Mouse (Mus musculus) heart, postnatal 0 days (tissue): ENCODE data around the gene AI661453. TPM values are rescaled to one million over a fixed set of nuclear protein-coding genes. Genes with fewer than 3 reads are reported as not detected.
A peak's percentile ranks its signal among the peaks of the same experiment; 100 is the strongest.
"Not testable (repeated sequence)": the region's sequence is repeated elsewhere in the genome, so short reads cannot be mapped to it uniquely, and the experiment has no call there.

Experiments used
- ATAC-seq: fragments of 200-750 bp; cut with Nextera tagmentation; 2 replicates; pipeline ENCODE4 v1.8.0; 2017; ENCODE audit warnings: low read depth, moderate number of reproducible peaks, moderate library complexity; ENCODE audit not compliant: insufficient read depth
- DNase-seq: peaks from one replicate; pipeline ENCODE4 v3.0.0-alpha.2; 2016; ENCODE audit warnings: low spot score
- H3K27ac ChIP-seq: fragments of 300-500 bp; sonication (generic); 2 replicates; pipeline ENCODE4 v1.5.1; 2014; ENCODE audit warnings: low read depth, mild to moderate bottlenecking
- H3K27me3 ChIP-seq: fragments of 300-500 bp; sonication (generic); 2 replicates; pipeline ENCODE4 v1.6.1; 2014; ENCODE audit warnings: low read length, mixed read lengths; ENCODE audit not compliant: control insufficient read depth, insufficient read depth
- H3K36me3 ChIP-seq: fragments of 300-500 bp; sonication (generic); replicated peaks from 2 replicates; pipeline ENCODE4 v1.6.1; 2014; ENCODE audit warnings: low read length, mixed read lengths; ENCODE audit not compliant: control insufficient read depth, insufficient read depth
- H3K4me1 ChIP-seq: fragments of 300-500 bp; sonication (generic); 2 replicates; pipeline ENCODE4 v1.6.1; 2014; ENCODE audit warnings: antibody characterized with exemption; ENCODE audit not compliant: control insufficient read depth, insufficient read depth
- H3K4me2 ChIP-seq: fragments of 300-500 bp; sonication (generic); 2 replicates; pipeline ENCODE4 v1.6.1; 2014; ENCODE audit warnings: low read depth, mild to moderate bottlenecking, low read length, moderate library complexity
- H3K4me3 ChIP-seq: fragments of 300-500 bp; sonication (generic); 2 replicates; pipeline ENCODE4 v1.5.1; 2014; ENCODE audit warnings: low read depth, low read length
- H3K9ac ChIP-seq: fragments of 300-500 bp; sonication (generic); replicated peaks from 2 replicates; pipeline ENCODE4 v1.6.1; 2014; ENCODE audit warnings: low read depth, low read length, mixed read lengths
- H3K9me3 ChIP-seq: fragments of 300-500 bp; sonication (generic); replicated peaks from 2 replicates; pipeline ENCODE4 v1.6.1; 2016; ENCODE audit warnings: low read length; ENCODE audit not compliant: control insufficient read depth
- CTCF ChIP-seq: IDR thresholded peaks from 2 replicates; pipeline ENCODE4 v1.5.1; 2016; ENCODE audit warnings: antibody characterized with exemption, control low read depth, low read depth
- EP300 ChIP-seq: IDR thresholded peaks from 2 replicates; pipeline ENCODE4 v1.6.1; 2016; ENCODE audit warnings: antibody characterized with exemption, low read depth
- WGBS: fragments of 180-500 bp; shearing (Covaris S2); extraction: QIAGEN DNeasy Blood & Tissue Kit; methylation state at CpG from one replicate; pipeline ENCODE4 v1.1.7; 2014; 5-methylcytosine and 5-hydroxymethylcytosine counted together
- polyA plus RNA-seq: library from polyadenylated mRNA; unstranded; fragments of >200 nt; fragmentation: Nextera tagmentation; extraction: Ambion mirVana; gene quantifications from 2 replicates; pipeline ENCODE4 v1.2.1, GENCODE M21; 2015
- total RNA-seq: library from RNA; depleted of rRNA; stranded (reverse); fragments of >200 nt; gene quantifications from 2 replicates; pipeline ENCODE4 v1.2.3, GENCODE M21; 2014; ENCODE audit warnings: low replicate concordance

Gene AI661453
- total and polyA plus RNA-seq, 2 experiments from 2014 or later = 1.0 to 1.3 TPM

- no peaks in the 10 kb centered on the region for H3K36me3 ChIP-seq
- H3K27me3 ChIP-seq = peaks cover 18% of the 10 kb centered on the region
- ATAC-seq (no peak), DNase-seq (no peak)
- no peak within 1 kb of the TSS for H3K4me2 ChIP-seq
- H3K9me3 ChIP-seq = no peaks in the 10 kb centered on the region
- H3K27ac ChIP-seq = no peak within 1 kb of the TSS
- no peak within 1 kb of the TSS for H3K4me3 ChIP-seq
- no peak within 1 kb of the TSS for H3K9ac ChIP-seq
- no peaks in the 10 kb centered on the region for H3K4me1 ChIP-seq
- 67% methylated on average over 10 of the region's 10 CpGs for WGBS
- TF ChIP-seq EP300 (no peak), CTCF (no peak)
Observed at GRCm38 (mm10) chr17:47400451-47400850, 36.0 kb upstream of the AI661453 start, which contains the start of gene Guca1a. TSS of gene Guca1a (minus strand) at chr17:47400584.

- DNase-seq (no peak), ATAC-seq (no peak)
- Histone ChIP-seq H3K36me3 (no peaks in the 10 kb centered on the region), H3K9me3 (no peaks in the 10 kb centered on the region), H3K27me3 (peaks cover 20% of the 10 kb centered on the region), H3K27ac (no peak overlapping the region), H3K4me2 (no peak overlapping the region), H3K9ac (no peak overlapping the region), H3K4me1 (no peaks in the 10 kb centered on the region), H3K4me3 (no peak overlapping the region)
- TF ChIP-seq EP300 = no peak
- TF ChIP-seq CTCF = no peak
- WGBS = 62% methylated on average over 10 of the region's 10 CpGs
Observed at GRCm38 (mm10) chr17:47407717-47408557, 28.5 kb upstream of the AI661453 start.

- TF ChIP-seq EP300 (no peak), CTCF (peak; percentile 55)
- no peak for ATAC-seq
- H3K27me3 ChIP-seq = peaks cover 24% of the 10 kb centered on the region
- no peak overlapping the region for H3K27ac ChIP-seq
- peak; percentile 43 for DNase-seq
- H3K4me2 ChIP-seq = no peak overlapping the region
- no peak overlapping the region for H3K9ac ChIP-seq
- no peaks in the 10 kb centered on the region for H3K4me1 ChIP-seq
- no peaks in the 10 kb centered on the region for H3K36me3 ChIP-seq
- no peak overlapping the region for H3K4me3 ChIP-seq
- WGBS = 20% methylated on average over 8 of the region's 8 CpGs
- H3K9me3 ChIP-seq = no peaks in the 10 kb centered on the region
Observed at GRCm38 (mm10) chr17:47408558-47408898, 27.9 kb upstream of the AI661453 start.

GRCm38 (mm10) chr17:47409897-47410861 is 26.2 kb upstream of the AI661453 start:
- not testable (repeated sequence) for DNase-seq, ATAC-seq, H3K27ac ChIP-seq, H3K36me3 ChIP-seq, H3K9me3 ChIP-seq, H3K9ac ChIP-seq, H3K4me1 ChIP-seq
- 4% methylated on average over 65 of the region's 74 CpGs for WGBS
- peak overlapping the region; percentile 36 for H3K4me3 ChIP-seq
- peak overlapping the region; percentile 48 for H3K4me2 ChIP-seq
- peaks cover 29% of the 10 kb centered on the region for H3K27me3 ChIP-seq

GRCm38 (mm10) chr17:47420195-47420594 is 16.2 kb upstream of the AI661453 start:
- H3K36me3 ChIP-seq = no peaks in the 10 kb centered on the region
- WGBS = 67% methylated on average over 2 of the region's 2 CpGs
- H3K27ac ChIP-seq = no peak overlapping the region
- H3K4me1 ChIP-seq = no peaks in the 10 kb centered on the region
- ATAC-seq (no peak), DNase-seq (no peak)
- H3K9ac ChIP-seq = no peak overlapping the region
- H3K27me3 ChIP-seq = no peaks in the 10 kb centered on the region
- no peak for TF ChIP-seq EP300
- no peak for TF ChIP-seq CTCF
- no peaks in the 10 kb centered on the region for H3K9me3 ChIP-seq
- no peak overlapping the region for H3K4me3 ChIP-seq
- no peak overlapping the region for H3K4me2 ChIP-seq
